Mouse (Mus musculus) midbrain, embryonic 14.5 days (tissue): ENCODE measurements around the gene Gm10277. TPM values are rescaled to one million over a fixed set of nuclear protein-coding genes. Genes with fewer than 3 reads are reported as not detected.

Experiments used
- ATAC-seq: fragments of 200-750 bp; cut with Nextera tagmentation; 2 replicates; pipeline ENCODE4 v1.8.0; 2017; ENCODE audit warnings: moderate number of reproducible peaks, moderate library complexity; ENCODE audit not compliant: low FRiP score, low TSS enrichment
- DNase-seq: peaks from one replicate; pipeline ENCODE4 v3.0.0-alpha.2; 2015
- H3K27ac ChIP-seq: fragments of 300-500 bp; sonication (generic); replicated peaks from 2 replicates; pipeline ENCODE4 v1.5.1; 2014; ENCODE audit warnings: mild to moderate bottlenecking, low read depth, low read length, moderate library complexity
- H3K27me3 ChIP-seq: fragments of 300-500 bp; sonication (generic); 2 replicates; pipeline ENCODE4 v1.6.1; 2014; ENCODE audit warnings: low read length, control low read depth, mixed read lengths; ENCODE audit not compliant: control insufficient read depth, insufficient read depth
- H3K36me3 ChIP-seq: fragments of 300-500 bp; sonication (generic); 2 replicates; pipeline ENCODE4 v1.6.1; 2014; ENCODE audit warnings: low read length, control low read depth; ENCODE audit not compliant: control insufficient read depth, insufficient read depth
- H3K4me1 ChIP-seq: fragments of 300-500 bp; sonication (generic); 2 replicates; pipeline ENCODE4 v1.6.1; 2014; ENCODE audit warnings: mild to moderate bottlenecking, antibody characterized with exemption, low read length, control low read depth; ENCODE audit not compliant: control insufficient read depth, insufficient read depth
- H3K4me2 ChIP-seq: fragments of 300-500 bp; sonication (generic); 2 replicates; pipeline ENCODE4 v1.6.1; 2014; ENCODE audit warnings: mild to moderate bottlenecking, low read length, moderate library complexity
- H3K4me3 ChIP-seq: fragments of 300-500 bp; sonication (generic); replicated peaks from 2 replicates; pipeline ENCODE4 v1.5.1; 2014; ENCODE audit warnings: low read depth, low read length
- H3K9ac ChIP-seq: fragments of 300-500 bp; sonication (generic); replicated peaks from 2 replicates; pipeline ENCODE4 v1.6.1; 2014; ENCODE audit warnings: mild to moderate bottlenecking, low read length, moderate library complexity
- H3K9me3 ChIP-seq: fragments of 300-500 bp; sonication (generic); 2 replicates; pipeline ENCODE4 v1.6.1; 2016; ENCODE audit warnings: low read length, control low read depth, mixed read lengths; ENCODE audit not compliant: control insufficient read depth
- WGBS: fragments of 180-500 bp; shearing (Covaris S2); extraction: QIAGEN DNeasy Blood & Tissue Kit; methylation state at CpG from one replicate; pipeline ENCODE4 v1.1.7; 2014; 5-methylcytosine and 5-hydroxymethylcytosine counted together
- polyA plus RNA-seq: library from polyadenylated mRNA; unstranded; fragments of >200 nt; fragmentation: Nextera tagmentation; extraction: Ambion mirVana; gene quantifications from 2 replicates; pipeline ENCODE4 v1.2.1, GENCODE M21; 2014

The Gm10277 gene
- polyA plus RNA-seq, 1 experiment from 2014 or later: 1.6 TPM

- 72% methylated on average over 7 of the region's 7 CpGs for WGBS
- Histone ChIP-seq H3K4me1 (peaks cover 22% of the 10 kb centered on the region), H3K4me3 (no peak overlapping the region), H3K27me3 (no peaks in the 10 kb centered on the region), H3K27ac (peak overlapping the region; percentile 53), H3K36me3 (no peaks in the 10 kb centered on the region), H3K4me2 (peak overlapping the region; percentile 57; the same call in 1 of the 2 replicates), H3K9ac (no peak overlapping the region), H3K9me3 (no peaks in the 10 kb centered on the region)
- ATAC-seq (no peak), DNase-seq (no peak)
Measured at GRCm38 (mm10) chr11:77792566-77792909, 5.0 kb upstream of the Gm10277 start.

GRCm38 (mm10) chr11:77791752-77792565, 4.4 kb upstream of the Gm10277 start:
- H3K27ac ChIP-seq: peak overlapping the region; percentile 57
- peaks cover 22% of the 10 kb centered on the region for H3K4me1 ChIP-seq
- DNase-seq: peak; percentile 64
- WGBS: 63% methylated on average over 12 of the region's 12 CpGs
- H3K4me2 ChIP-seq: 0 out of 2 replicates have a peak overlapping the region, but pooled peaks have one; percentile 4
- H3K9me3 ChIP-seq: no peaks in the 10 kb centered on the region
- no peak for ATAC-seq
- H3K27me3 ChIP-seq: no peaks in the 10 kb centered on the region
- H3K9ac ChIP-seq: 0 out of 2 replicates have a peak overlapping the region, but pooled peaks have one; percentile 2
- H3K36me3 ChIP-seq: no peaks in the 10 kb centered on the region
- no peak overlapping the region for H3K4me3 ChIP-seq

DNA sequence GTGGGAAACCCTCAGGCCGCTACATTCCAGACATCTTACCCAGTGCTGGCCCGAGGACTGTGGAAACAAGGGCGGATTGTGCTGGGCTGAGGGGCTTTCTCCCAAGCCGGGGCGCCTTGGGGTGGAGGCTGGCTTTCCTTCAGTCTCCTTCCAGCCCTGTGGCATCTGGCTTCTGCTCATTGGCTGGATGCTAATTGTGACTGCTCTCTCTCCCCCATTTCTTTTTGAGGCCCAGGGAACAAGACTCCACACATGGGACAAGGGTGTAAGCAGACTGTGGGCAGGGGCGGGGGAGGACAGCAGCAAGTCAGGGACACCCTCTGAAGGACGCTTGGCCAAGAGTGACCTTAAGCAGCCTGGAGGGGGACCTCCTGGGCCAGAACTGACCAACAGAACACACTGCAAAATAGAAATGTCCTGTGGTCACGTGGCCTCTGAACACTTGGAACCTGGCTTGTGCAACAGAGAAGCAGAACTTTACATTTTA, 3.7 kb upstream of the Gm10277 start:
- peaks cover 26% of the 10 kb centered on the region for H3K4me1 ChIP-seq
- WGBS: 36% methylated on average over 8 of the region's 8 CpGs
- DNase-seq: no peak
- H3K36me3 ChIP-seq: no peaks in the 10 kb centered on the region
- no peaks in the 10 kb centered on the region for H3K27me3 ChIP-seq
- H3K4me2 ChIP-seq: no peak overlapping the region
- H3K27ac ChIP-seq: peak overlapping the region; percentile 57; the same call in 1 of the 2 replicates
- H3K4me3 ChIP-seq: no peak overlapping the region
- H3K9me3 ChIP-seq: no peaks in the 10 kb centered on the region
- 0 out of 2 replicates have a peak overlapping the region, but pooled peaks have one; percentile 2 for H3K9ac ChIP-seq
- ATAC-seq: no peak

DNA sequence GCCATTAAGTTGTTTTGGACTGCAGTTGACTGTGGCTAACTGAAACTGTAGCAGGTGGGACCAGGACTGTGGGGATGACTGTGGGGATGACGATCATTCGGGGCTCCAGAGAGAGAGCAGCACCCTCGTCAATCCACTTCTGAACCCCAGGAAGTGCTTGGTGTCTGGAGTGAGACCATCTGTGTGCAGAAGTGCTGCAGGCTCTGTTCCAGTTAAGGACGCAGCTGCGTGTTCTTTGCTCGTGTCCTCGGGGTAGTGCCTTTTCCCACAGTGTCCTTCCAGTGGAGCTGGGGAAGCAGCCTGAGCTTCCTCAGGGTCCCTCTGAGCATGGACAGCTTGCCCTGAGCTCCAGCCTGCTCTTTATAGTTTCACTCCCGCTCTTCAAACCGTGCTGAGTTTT, 2.7 kb upstream of the Gm10277 start:
- DNase-seq (no peak), ATAC-seq (no peak)
- no peaks in the 10 kb centered on the region for H3K9me3 ChIP-seq
- no peaks in the 10 kb centered on the region for H3K27me3 ChIP-seq
- 0 out of 2 replicates have a peak overlapping the region, but pooled peaks have one; percentile 57 for H3K27ac ChIP-seq
- H3K4me3 ChIP-seq: no peak overlapping the region
- H3K36me3 ChIP-seq: no peaks in the 10 kb centered on the region
- peaks cover 36% of the 10 kb centered on the region for H3K4me1 ChIP-seq
- 44% methylated on average over 9 of the region's 9 CpGs for WGBS
- no peak overlapping the region for H3K4me2 ChIP-seq
- H3K9ac ChIP-seq: 0 out of 2 replicates have a peak overlapping the region, but pooled peaks have one; percentile 7

DNA sequence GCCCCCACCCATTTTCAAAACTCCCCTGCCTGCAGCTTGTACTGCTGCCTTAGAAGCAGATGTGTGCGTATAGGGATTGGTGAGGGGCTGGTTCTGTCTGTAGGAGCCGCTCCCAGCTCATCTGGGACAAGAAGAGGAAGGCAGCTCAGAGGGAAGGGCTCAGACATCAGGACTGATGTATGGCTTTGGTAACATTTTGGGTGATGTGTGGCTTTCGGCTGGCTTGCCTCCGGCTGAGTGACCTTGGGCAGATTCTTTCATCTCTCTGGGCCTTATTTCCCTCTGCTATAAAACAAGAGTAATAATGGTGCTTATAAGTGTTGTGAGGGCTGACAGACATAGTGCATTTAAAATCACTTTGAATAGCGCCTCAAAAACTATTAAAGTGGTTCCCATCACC, 2.0 kb upstream of the Gm10277 start:
- no peak for DNase-seq
- no peaks in the 10 kb centered on the region for H3K9me3 ChIP-seq
- H3K4me1 ChIP-seq: peaks cover 37% of the 10 kb centered on the region
- H3K4me2 ChIP-seq: no peak overlapping the region
- H3K9ac ChIP-seq: no peak overlapping the region
- H3K27ac ChIP-seq: no peak overlapping the region
- no peak overlapping the region for H3K4me3 ChIP-seq
- WGBS: 89% methylated on average over 5 of the region's 5 CpGs
- no peak for ATAC-seq
- H3K36me3 ChIP-seq: no peaks in the 10 kb centered on the region
- H3K27me3 ChIP-seq: no peaks in the 10 kb centered on the region

DNA sequence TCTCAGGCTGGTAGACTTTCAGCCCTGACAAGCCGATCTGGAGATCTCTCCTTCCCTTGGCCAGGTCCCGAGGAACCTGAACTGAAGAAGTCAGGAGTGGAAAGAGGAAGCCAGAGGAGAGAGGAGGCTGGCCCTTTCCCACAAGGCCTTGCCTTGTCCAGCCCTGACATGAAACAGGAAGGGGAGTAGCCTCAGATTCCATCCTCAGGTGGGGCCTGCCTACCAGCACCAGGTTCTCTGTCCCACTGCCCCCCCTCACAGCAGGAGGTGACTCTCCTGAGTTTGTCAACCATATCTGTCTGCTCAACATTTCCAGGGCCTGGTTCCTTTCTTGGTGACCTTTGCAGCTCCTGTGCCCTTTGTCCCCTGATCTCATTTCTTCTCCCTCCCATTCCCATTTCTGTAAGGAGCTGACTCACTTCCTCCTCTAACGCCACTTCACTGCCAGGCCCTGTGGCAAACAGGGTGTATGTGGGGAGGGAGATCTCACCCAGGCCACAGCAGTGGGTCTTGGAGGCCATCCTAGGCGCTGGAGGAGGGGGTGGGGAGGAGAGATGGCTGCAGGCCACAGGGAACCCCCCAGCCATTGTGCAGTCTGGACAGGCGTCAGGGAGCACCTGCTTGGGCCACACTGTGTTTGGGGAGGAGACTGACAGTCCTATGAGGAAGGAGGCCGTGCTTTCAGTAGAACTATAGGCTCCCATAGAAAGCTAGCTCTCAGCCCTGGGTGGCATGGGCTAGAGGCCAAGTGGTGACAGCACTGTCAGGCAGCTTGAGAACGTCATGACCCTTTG, 1.6 kb downstream of the Gm10277 start:
- no peaks in the 10 kb centered on the region for H3K27me3 ChIP-seq
- WGBS: 54% methylated on average over 7 of the region's 7 CpGs
- ATAC-seq (0 out of 2 replicates have a peak, but pooled peaks have one; percentile 8), DNase-seq (no peak)
- H3K4me2 ChIP-seq: no peak overlapping the region
- H3K4me1 ChIP-seq: peaks cover 29% of the 10 kb centered on the region
- peaks cover 5% of the 10 kb centered on the region; the same call in 1 of the 2 replicates for H3K36me3 ChIP-seq
- peak overlapping the region; percentile 17; the same call in 1 of the 2 replicates for H3K27ac ChIP-seq
- H3K4me3 ChIP-seq: no peak overlapping the region
- H3K9ac ChIP-seq: peak overlapping the region; percentile 7; the same call in 1 of the 2 replicates
- no peaks in the 10 kb centered on the region for H3K9me3 ChIP-seq

DNA sequence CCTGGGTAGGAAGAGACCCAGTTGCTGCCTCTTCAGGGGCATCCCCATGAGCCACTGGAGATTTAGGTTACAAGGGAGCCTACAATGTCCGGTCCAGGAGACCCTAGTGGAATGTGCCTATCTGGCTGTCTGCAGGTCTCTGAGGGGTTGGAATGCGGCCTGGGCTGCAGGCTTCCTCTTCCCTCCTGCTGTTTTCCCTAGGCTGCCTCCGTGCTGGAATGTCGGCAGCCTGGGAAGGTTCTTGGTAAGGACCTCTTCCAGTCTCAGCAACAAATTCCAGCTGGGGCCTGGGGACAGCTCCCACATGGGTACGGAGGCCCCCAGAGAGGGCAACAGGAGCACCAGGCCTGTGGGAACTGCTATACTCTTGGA, 2.2 kb downstream of the Gm10277 start:
- H3K27ac ChIP-seq: peak overlapping the region; percentile 17
- DNase-seq (no peak), ATAC-seq (no peak)
- no peaks in the 10 kb centered on the region for H3K9me3 ChIP-seq
- peak overlapping the region; percentile 7; the same call in 1 of the 2 replicates for H3K9ac ChIP-seq
- H3K27me3 ChIP-seq: no peaks in the 10 kb centered on the region
- WGBS: 20% methylated on average over 5 of the region's 5 CpGs
- H3K4me1 ChIP-seq: peaks cover 24% of the 10 kb centered on the region
- H3K4me2 ChIP-seq: no peak overlapping the region
- peaks cover 8% of the 10 kb centered on the region; the same call in 1 of the 2 replicates for H3K36me3 ChIP-seq
- no peak overlapping the region for H3K4me3 ChIP-seq

GRCm38 (mm10) chr11:77784894-77785293, 2.7 kb downstream of the Gm10277 start:
- no peak overlapping the region for H3K9ac ChIP-seq
- H3K4me1 ChIP-seq: peaks cover 22% of the 10 kb centered on the region
- no peaks in the 10 kb centered on the region for H3K27me3 ChIP-seq
- DNase-seq (no peak), ATAC-seq (no peak)
- H3K4me3 ChIP-seq: no peak overlapping the region
- peaks cover 11% of the 10 kb centered on the region; the same call in 1 of the 2 replicates for H3K36me3 ChIP-seq
- H3K9me3 ChIP-seq: no peaks in the 10 kb centered on the region
- no peak overlapping the region for H3K4me2 ChIP-seq
- peak overlapping the region; percentile 20; the same call in 1 of the 2 replicates for H3K27ac ChIP-seq
- 85% methylated on average over 9 of the region's 9 CpGs for WGBS
